Comparison of ENCODE assay signal across 10 mouse cellular contexts in genomic region chr5:19429290-19429689, GRCm38 (mm10).
DNase-seq lines count a peak whose midpoint lies in the region; ATAC-seq and TF ChIP-seq lines count a peak whose summit lies in the region.
"Had no signal": no experiment of that assay in that cellular context is flagged by ENCODE, and none has a peak within 500 bp of the region (broad histone marks: within the 10 kb centered on the region; RNA-seq: fewer than 3 reads in every experiment).

No protein-coding gene starts in this region.

- ATAC-seq in common myeloid progenitor, adult 5-6 weeks (replicated peaks; ENCODE audit: low read depth, poor library complexity, severe bottlenecking): peak; percentile 65; the same call in 1 of the 2 replicates
- ATAC-seq in erythroid progenitor cell, adult 5-6 weeks (replicated peaks; ENCODE audit: low FRiP score, poor library complexity, severe bottlenecking): no peak

- no peaks in the 10 kb centered on the region for H3K4me1 ChIP-seq in heart, adult 2 months (ENCODE audit: control insufficient read depth, insufficient read depth, low read length)
- no peaks in the 10 kb centered on the region for H3K4me1 ChIP-seq in ES-E14 (ENCODE audit: control insufficient read depth in 2 of 2, insufficient read depth in 2 of 2, low read length in 2 of 2, poor library complexity in 1 of 2)
- H3K4me1 ChIP-seq: heart, embryonic 13.5 days had no signal

- no peaks in the 10 kb centered on the region for H3K36me3 ChIP-seq in heart, adult 2 months (ENCODE audit: control insufficient read depth, insufficient read depth, low read length)
- no peaks in the 10 kb centered on the region for H3K36me3 ChIP-seq in ES-E14 (ENCODE audit: control insufficient read depth, insufficient read depth, low read length, poor library complexity, severe bottlenecking)
- H3K36me3 ChIP-seq: heart, embryonic 13.5 days had no signal

- intact Hi-C loops in heart, adult 2 months (cut with DNase I): loop anchor here (2.0 kb wide), 1 partner anchor 1272 kb away; no protein-coding TSS in a partner anchor
- intact Hi-C loops in heart, postnatal 25 days (cut with DNase I): no loop called here
- intact Hi-C loops in heart, postnatal 14 days (cut with DNase I): loop anchor here (5.0 kb wide), 1 partner anchor 1273 kb away; no protein-coding TSS in a partner anchor

- no peak overlapping the region for H3K27ac ChIP-seq in heart, adult 2 months
- H3K27ac ChIP-seq in ES-E14 (ENCODE audit: insufficient read depth, low read depth, low read length, poor library complexity, severe bottlenecking): no peak overlapping the region
- H3K27ac ChIP-seq: heart, embryonic 13.5 days had no signal

- no peaks in the 10 kb centered on the region for H3K27me3 ChIP-seq in heart, adult 2 months (ENCODE audit: control insufficient read depth, insufficient read depth, low read length)
- H3K27me3 ChIP-seq: heart, embryonic 13.5 days had no signal

- H3K9ac ChIP-seq in heart, adult 2 months (ENCODE audit: low read depth, low read length): no peak overlapping the region
- H3K9ac ChIP-seq in ES-E14 (ENCODE audit: insufficient read depth, low read depth, low read length, poor library complexity, severe bottlenecking): no peak overlapping the region
- H3K9ac ChIP-seq: heart, embryonic 13.5 days had no signal

- in situ Hi-C loops in ES-E14 (cut with MboI; ENCODE audit: low sequenced_read_pairs in 2 of 2, unreplicated experiment in 2 of 2): no loop called here

- TF ChIP-seq POLR2A in heart, adult 2 months (IDR thresholded peaks at IDR 0.05; ENCODE audit: insufficient read depth, low read depth, low read length): no peak

- peak; percentile 68 for TF ChIP-seq CTCF in heart, adult 2 months (IDR thresholded peaks at IDR 0.05)

- no peaks in the 10 kb centered on the region for H3K9me3 ChIP-seq in ES-E14 (ENCODE audit: control insufficient read depth, insufficient read depth, low read depth, low read length)
- H3K9me3 ChIP-seq: heart, embryonic 13.5 days had no signal

- H3K4me3 ChIP-seq in heart, adult 2 months: no peak overlapping the region
- H3K4me3 ChIP-seq in ES-E14 (ENCODE audit: insufficient read depth in 1 of 2, low read depth in 1 of 2, low read length in 2 of 2, poor library complexity in 1 of 2, severe bottlenecking in 1 of 2): no peak overlapping the region
- H3K4me3 ChIP-seq: heart, embryonic 13.5 days; myocyte had no signal

- 18% methylated on average over 2 of the region's 2 CpGs for WGBS in heart, adult 2 months

- DNase-seq in heart, adult 2 months: no peak
- no peak for DNase-seq in heart, postnatal 25 days (ENCODE audit: low spot score)
- peak; percentile 15 for DNase-seq in ES-E14 (ENCODE audit: low read depth, low spot score)
- DNase-seq in heart, postnatal 14 days: peak; percentile 1 to 19
- DNase-seq in left cerebral cortex, adult 8-10 months (ENCODE audit: low spot score in 2 of 2): peak; percentile 8 to 46
- DNase-seq in retina, embryonic 14.5 days (ENCODE audit: low spot score): peak; percentile 67

- TF ChIP-seq EP300 in heart, adult 2 months (IDR thresholded peaks at IDR 0.05; ENCODE audit: insufficient read depth, low read depth, low read length): no peak

- no peaks in the 10 kb centered on the region for H3K79me2 ChIP-seq in heart, adult 2 months (replicated peaks; ENCODE audit: control insufficient read depth, insufficient read depth, low read length)

TF ChIP-seq in ES-E14, 5 proteins besides CTCF, POLR2A, EP300 and RAD21:
- TF ChIP-seq CHD2 (IDR thresholded peaks at IDR 0.05; ENCODE audit: low read depth, low read length) (no peak), MAFK (IDR thresholded peaks at IDR 0.05; ENCODE audit: insufficient read depth, low read depth, low read length) (no peak), ZNF384 (IDR thresholded peaks at IDR 0.05; ENCODE audit: low read depth, low read length) (no peak), ZC3H11A (IDR thresholded peaks at IDR 0.05; ENCODE audit: borderline replicate concordance, low read depth, low read length) (no peak), HCFC1 (IDR thresholded peaks at IDR 0.05; ENCODE audit: borderline replicate concordance, insufficient read depth, low read length) (no peak)

Comparison
In these comparisons a context has a peak if more than half of its experiments do, and no peak if none do; other contexts are left out.
1. DNase-seq: peak in ES-E14 (single experiment), heart, postnatal 14 days (2 of 2), left cerebral cortex, adult 8-10 months (2 of 2) and retina, embryonic 14.5 days (single experiment); none in heart, adult 2 months (0 of 2) and heart, postnatal 25 days (single experiment).